Mouse (Mus musculus) cerebellum, adult 2 months (tissue): ENCODE measurements around the gene Nup160.

ENCODE experiments used
- CTCF ChIP-seq: fragments of 200-500 bp; IDR thresholded peaks from 2 replicates; pipeline ENCODE4 v1.5.1; 2011; ENCODE audit warnings: low read depth, mild to moderate bottlenecking, control low read depth, low read length, moderate library complexity, borderline replicate concordance; ENCODE audit not compliant: insufficient read depth
- POLR2A ChIP-seq: fragments of 200-500 bp; IDR thresholded peaks from 2 replicates; pipeline ENCODE4 v1.6.1; 2011; ENCODE audit warnings: low read length, control low read depth, borderline replicate concordance; ENCODE audit not compliant: insufficient read depth

GRCm38 (mm10) chr2:90667388-90668265, 9.4 kb upstream of the Nup160 start:
- TF ChIP-seq POLR2A = no peak
- TF ChIP-seq CTCF = no peak
